Mouse (Mus musculus): ENCODE measurements around the gene Gdf15.

Gene Gdf15

DNA sequence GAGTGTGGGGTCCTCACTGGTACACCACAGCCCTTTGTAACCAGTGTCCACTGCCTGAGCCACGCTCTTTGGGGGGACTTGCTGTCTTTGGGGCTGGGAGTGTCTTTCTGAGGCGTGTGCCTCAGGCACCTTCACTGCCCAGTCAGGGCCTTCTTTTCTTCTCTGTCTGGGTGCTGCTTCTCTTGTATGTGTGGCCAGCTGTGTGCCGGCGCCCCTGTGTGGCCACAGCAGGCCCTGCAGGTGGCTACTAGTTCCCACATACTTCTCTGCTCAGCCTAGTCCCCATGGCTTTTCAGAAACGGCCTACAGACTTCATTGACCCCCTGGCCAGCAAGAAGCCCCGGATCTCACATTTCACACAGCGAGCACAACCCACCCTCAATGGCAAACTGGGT, 47.0 kb downstream of the Gdf15 start:
- DNase-seq (ENCODE audit: low spot score), result no peak

DNA sequence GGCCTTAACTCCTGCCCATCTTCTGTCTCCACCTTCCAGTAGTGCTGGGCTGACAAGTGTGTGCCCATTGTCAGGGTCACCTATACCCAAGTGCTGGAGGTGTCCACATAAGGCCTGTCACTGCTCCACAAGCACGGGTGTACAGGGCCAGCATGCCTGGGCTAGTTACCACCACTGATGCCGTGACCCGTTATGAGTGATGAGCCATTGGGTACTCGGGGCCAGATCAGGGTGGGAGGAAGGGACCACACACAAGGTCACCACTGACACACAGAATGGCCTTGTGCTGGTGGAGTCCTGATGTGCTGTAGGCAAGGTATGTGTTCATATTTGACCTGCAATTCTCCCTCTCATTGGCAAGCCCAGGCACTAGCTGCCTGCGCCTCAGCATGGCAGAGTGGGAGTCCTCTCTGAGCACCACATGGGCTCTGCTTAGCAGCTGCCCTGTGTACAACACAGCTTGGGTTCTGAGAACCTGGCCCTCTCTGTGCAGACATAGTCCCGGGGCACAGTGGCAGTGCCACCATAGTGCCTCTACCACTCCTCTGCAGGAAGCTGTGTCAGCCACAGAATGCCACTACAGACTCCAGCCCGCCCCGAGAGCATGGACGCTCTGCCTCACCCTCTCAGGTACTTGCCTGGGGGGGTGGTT, 47.5 kb downstream of the Gdf15 start:
- DNase-seq (ENCODE audit: low spot score), result no peak

DNA sequence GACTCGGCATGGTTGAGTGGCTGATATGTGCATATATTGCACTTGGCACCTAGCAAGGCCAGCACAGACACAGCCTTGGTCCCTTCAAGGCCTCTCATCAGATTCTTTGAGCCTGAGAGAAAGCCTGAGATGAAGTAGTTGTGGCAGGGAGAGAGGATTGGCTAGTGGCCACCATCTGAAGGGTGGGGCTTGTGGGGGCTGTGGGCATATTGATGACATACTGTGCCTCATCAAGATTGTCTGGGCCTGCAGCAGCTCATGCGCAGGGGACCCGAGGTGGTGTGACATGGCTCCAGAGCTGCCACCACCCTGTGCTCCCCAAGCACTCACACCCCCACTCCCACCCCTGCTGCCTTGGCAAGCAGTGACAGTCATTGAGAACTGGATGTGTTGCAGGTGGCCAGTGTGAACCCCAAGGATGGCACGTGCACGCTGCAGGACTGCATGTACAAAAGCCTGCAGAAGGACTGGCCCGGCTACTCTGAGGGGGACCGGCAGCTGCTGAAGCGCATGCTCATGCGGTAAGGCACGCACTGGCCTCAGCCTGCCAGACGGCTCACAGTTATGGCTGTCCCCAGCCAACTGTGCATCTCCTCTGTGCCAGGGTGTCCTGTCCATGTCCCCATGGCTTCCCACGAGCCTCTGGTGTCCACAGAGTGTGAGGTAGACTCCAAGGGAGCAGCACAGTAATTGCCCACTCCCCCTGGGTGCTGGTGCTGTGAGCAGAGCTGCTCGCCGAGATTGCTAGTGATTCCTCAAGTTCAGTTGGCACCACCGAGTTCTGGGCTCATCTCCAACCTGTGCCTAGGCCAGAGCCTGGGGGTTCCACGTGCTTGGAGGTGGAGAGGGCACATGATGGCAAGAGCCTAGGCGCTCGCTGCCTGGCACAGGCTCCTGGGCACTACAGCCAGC, 48.5 kb downstream of the Gdf15 start:
- DNase-seq (ENCODE audit: low spot score), result no peak

All from left cerebral cortex, adult 11 months (tissue).